Mouse (Mus musculus): Measurements from ENCODE around the gene Macf1. TPM values are rescaled to one million over a fixed set of nuclear protein-coding genes. Genes with fewer than 3 reads are reported as not detected.

Macf1 gene
- total RNA-seq, 2 experiments from 2014 or later = 231 to 247 TPM

DNA sequence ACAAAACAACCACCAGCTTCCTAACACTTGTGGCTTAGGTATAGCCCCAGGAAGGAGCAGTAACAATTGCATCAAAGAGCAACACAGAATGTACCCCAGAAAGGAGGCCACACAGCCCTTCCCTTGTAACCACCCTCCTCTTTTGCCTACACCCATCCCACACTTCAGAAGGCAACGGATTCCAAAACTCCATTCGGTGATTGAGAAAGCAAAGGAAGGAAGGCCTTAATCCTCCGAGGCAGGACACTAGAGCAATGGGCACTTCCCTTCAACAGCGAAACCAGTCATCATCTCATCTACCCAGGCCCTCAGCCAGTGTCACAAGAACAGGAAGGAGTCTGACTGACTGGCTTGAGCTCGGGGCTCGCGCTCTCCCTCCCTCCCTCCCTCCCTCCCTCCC lies 112.3 kb downstream of the Macf1 start:
- TF ChIP-seq CTCF (conservative IDR thresholded peaks at IDR 0.05) = no peak
- Histone ChIP-seq H3K4me3 (no peak overlapping the region), H3K27ac (peak overlapping the region; percentile 77)
- peak in 1 of 2 experiments; percentile 20 for DNase-seq (ENCODE audit: low spot score in 2 of 2)

GRCm38 (mm10) chr4:123565291-123565861 lies 118.8 kb downstream of the Macf1 start:
- Histone ChIP-seq H3K4me3 (peak overlapping the region; percentile 19; the same call in 1 of the 2 replicates), H3K27ac (peak overlapping the region; percentile 77)
- no peak for DNase-seq (ENCODE audit: low spot score in 2 of 2)
- 0 out of 2 replicates have a peak, but pooled peaks have one; percentile 18 for TF ChIP-seq CTCF (conservative IDR thresholded peaks at IDR 0.05)

DNA sequence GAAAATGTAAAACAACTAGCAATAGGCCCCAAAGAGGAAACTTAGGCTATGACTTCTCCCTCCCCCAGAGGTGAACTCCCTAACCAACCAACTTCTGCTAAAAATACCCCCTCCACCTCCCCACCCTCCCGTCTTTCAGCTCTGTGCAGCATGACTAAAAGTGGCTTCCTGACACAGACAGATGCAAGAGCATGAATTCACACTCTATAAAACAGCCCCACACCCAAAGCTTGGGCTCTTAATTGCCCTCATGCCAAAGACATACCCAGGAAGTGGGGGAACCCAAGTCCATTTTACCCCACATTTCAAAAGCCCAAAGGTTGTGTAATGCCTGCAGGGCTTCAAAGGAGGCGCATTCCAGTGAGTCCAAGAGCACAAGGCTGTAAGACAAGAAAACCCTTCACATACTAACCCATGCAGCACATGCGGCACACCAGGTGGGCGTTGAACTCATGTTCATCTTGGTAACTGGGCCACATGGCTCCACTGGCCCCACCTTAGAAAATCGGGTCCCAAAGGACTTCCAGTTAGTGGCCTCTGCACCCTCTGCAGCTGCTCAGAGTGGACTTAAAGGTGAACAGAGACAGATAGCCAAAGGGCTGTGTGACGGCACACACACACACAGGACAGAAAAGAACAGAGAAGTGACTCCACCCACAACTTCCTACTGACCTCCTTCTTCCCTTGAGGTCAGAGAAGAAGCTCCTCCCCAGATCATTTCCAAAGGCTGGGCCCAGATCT lies 119.9 kb downstream of the Macf1 start:
- no peak for TF ChIP-seq CTCF (conservative IDR thresholded peaks at IDR 0.05)
- peak overlapping the region; percentile 19; the same call in 1 of the 2 replicates for H3K4me3 ChIP-seq
- peak overlapping the region; percentile 77 for H3K27ac ChIP-seq
- DNase-seq (ENCODE audit: low spot score in 2 of 2) = no peak

- no peak for TF ChIP-seq CTCF (conservative IDR thresholded peaks at IDR 0.05)
- DNase-seq (ENCODE audit: low spot score in 2 of 2) = no peak
- no peak overlapping the region for H3K4me3 ChIP-seq
- no peak overlapping the region for H3K27ac ChIP-seq
These were observed 121.9 kb downstream of the Macf1 start for GRCm38 (mm10) chr4:123562177-123562815.

DNA sequence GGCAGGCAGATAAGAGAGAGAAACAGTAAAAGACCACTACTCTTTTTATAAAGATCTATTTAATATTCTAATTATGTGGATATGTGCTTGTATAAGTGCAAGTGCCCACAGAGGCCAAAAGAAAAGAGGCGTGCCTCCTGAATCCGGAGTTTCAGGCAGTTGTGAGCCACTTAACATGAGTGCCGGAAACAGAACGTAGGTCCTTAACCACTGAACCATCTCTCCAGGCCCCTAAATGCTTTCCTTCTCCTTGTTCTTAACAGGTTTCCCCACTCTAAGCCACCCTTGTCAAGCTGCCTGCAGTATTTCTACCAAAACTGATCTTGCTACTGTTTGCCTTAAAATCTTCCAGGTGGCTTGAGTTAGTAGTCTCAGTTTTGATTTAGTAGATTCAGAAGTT lies 123.3 kb downstream of the Macf1 start:
- DNase-seq (ENCODE audit: low spot score in 2 of 2) = no peak
- H3K4me3 ChIP-seq = no peak overlapping the region
- TF ChIP-seq CTCF (conservative IDR thresholded peaks at IDR 0.05) = no peak
- no peak overlapping the region for H3K27ac ChIP-seq

DNA sequence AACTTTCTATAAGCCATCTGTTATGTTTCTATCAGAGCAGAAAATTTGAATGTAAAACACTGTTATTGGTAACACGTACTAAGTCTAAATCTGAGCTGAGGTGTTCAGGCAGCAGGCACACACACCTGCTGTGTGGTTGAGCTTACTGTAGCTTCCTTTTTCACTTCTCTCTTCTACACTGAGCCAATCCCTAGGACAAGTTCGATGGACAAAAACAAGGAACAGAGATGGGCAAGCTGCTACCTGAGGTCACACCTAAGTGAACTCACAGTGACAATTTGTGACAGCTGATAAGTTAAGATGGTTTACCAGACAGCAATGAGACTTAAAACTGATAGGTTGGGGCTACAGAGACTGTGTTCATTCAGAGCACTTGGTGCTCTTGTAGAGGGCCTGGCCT lies 125.7 kb downstream of the Macf1 start:
- TF ChIP-seq CTCF (conservative IDR thresholded peaks at IDR 0.05) = no peak
- no peak for DNase-seq (ENCODE audit: low spot score in 2 of 2)
- H3K4me3 ChIP-seq = no peak overlapping the region
- H3K27ac ChIP-seq = no peak overlapping the region

DNA sequence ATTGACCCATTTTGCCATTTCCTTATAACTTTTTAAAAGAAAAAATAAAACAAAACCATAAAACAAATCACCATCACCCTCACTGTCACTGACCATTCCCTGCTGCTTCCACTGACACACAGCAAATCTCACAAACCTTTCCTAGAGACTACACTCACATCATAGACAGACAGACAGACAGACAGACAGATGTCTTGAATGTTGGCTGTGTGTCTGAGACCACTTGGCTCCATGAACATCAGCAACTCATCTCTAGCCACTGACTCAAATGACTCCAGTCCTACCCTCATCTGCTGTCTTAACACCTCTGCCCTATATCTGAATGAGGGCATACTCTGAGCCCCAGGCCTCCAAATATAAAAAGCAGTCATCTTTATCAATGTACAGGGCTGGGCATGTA lies 128.9 kb downstream of the Macf1 start:
- H3K4me3 ChIP-seq = no peak overlapping the region
- TF ChIP-seq CTCF (conservative IDR thresholded peaks at IDR 0.05) = no peak
- DNase-seq (ENCODE audit: low spot score in 2 of 2) = no peak
- H3K27ac ChIP-seq = no peak overlapping the region

DNA sequence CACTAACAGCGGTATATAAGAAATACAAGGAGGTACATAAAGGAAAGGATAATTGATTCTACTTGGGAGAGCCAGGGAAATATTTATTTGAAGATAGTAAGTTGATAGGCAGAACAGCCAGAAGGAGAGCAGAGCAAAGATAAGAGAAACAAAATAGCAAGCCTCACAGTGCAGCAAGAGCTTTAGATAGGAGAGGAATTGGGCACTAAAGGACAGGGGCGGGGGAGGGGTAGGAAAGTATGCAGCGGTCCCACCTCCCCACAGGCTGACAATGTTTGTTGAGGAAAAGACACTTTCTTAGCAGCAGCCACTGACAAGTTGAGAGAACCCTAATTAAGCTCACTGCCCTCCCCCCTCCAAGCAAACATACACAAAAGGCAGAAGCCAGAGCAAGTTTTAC lies 131.5 kb downstream of the Macf1 start:
- no peak for TF ChIP-seq CTCF (conservative IDR thresholded peaks at IDR 0.05)

GRCm38 (mm10) chr4:123548317-123548716 lies 135.8 kb downstream of the Macf1 start:
- TF ChIP-seq CTCF (conservative IDR thresholded peaks at IDR 0.05) = no peak
- Histone ChIP-seq H3K4me3 (no peak overlapping the region), H3K27ac (no peak overlapping the region)
- DNase-seq (ENCODE audit: low spot score in 2 of 2) = no peak

More for the DNA sequence above, 131.5 kb downstream of the Macf1 start:
- no peak for DNase-seq (ENCODE audit: low spot score in 2 of 2)
- no peak overlapping the region for H3K27ac ChIP-seq
- H3K4me3 ChIP-seq = no peak overlapping the region

- DNase-seq (ENCODE audit: low spot score in 2 of 2) = no peak
- no peak overlapping the region for H3K27ac ChIP-seq
- H3K4me3 ChIP-seq = no peak overlapping the region
- TF ChIP-seq CTCF (conservative IDR thresholded peaks at IDR 0.05) = no peak
These were observed 140.5 kb downstream of the Macf1 start for GRCm38 (mm10) chr4:123543691-123544090.

DNA sequence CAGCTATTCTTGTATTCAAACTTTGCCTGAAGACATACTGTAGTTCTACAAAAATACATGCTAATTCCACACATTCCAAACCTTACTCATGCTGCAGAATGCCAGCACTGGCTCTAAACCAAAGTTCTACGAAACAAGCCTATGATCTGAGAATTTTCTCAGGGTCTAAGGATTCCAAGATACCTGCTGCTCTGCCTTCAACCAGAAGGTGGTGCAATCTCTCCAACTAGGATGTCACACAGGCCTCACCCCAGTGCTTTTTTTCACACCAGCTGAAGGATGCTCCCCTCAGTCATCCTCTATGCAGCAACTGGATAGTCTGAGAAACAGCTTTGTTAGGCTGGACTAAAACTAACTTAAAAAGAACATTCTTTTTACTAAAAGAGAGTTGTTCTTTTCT lies 148.9 kb downstream of the Macf1 start:
- no peak overlapping the region for H3K4me3 ChIP-seq
- DNase-seq (ENCODE audit: low spot score in 2 of 2) = peak; percentile 71 to 75
- TF ChIP-seq CTCF (conservative IDR thresholded peaks at IDR 0.05) = peak; percentile 91
- peak overlapping the region; percentile 29; the same call in 1 of the 2 replicates for H3K27ac ChIP-seq

DNA sequence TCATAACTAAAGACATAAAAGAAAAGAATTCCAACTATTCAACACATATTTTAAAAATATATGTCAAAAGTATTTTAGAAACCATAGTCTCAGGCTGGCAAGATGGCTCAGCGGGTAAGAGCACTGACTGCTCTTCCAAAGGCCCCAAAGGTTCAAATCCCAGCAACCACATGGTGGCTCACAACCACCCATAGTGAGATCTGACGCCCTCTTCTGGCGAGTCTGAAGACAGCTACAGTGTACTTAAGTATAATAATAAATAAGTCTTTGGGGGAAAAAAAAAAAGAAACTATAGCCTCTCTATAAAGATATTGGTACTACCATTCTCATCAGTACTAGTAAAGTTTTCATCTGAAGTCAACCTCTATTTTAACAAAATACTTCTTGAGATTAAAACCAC lies 152.2 kb downstream of the Macf1 start:
- no peak overlapping the region for H3K4me3 ChIP-seq
- DNase-seq (ENCODE audit: low spot score in 2 of 2) = no peak
- peak; percentile 61 for TF ChIP-seq CTCF (conservative IDR thresholded peaks at IDR 0.05)
- no peak overlapping the region for H3K27ac ChIP-seq

DNA sequence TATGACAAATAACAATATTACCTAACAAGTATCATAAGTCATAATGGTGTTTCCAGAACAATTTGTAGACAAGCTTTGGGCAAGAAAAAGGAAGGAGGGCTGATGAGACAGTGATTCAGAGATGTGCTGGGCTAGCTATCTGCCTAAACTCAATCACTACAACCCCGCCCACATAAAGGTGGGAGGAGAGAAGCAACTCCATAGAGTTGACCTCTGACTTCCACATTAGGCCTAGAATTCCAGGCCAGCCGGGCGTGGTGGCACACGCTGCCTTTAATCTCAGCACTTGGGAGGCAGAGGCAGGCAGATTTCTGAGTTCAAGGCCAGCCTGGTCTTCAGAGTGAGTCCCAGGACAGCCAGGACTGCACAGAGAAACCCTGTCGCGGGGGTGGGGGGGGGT lies 153.2 kb downstream of the Macf1 start:
- no peak for TF ChIP-seq CTCF (conservative IDR thresholded peaks at IDR 0.05)
- DNase-seq (ENCODE audit: low spot score in 2 of 2) = no peak
- Histone ChIP-seq H3K27ac (no peak overlapping the region), H3K4me3 (no peak overlapping the region)
